Mouse (Mus musculus) urinary bladder, adult 2 months (tissue): ENCODE results near the gene Efhd2. TPM values are rescaled to one million over a fixed set of nuclear protein-coding genes. Genes with fewer than 3 reads are reported as not detected.

Experiments used
- DNase-seq: peaks from one replicate; pipeline ENCODE4 v3.0.0; 2022; ENCODE audit warnings: low spot score
- polyA plus RNA-seq: library from polyadenylated mRNA; depleted of rRNA; stranded (reverse); fragments of >200 nt; gene quantifications from 2 replicates; pipeline ENCODE4 v1.2.3, GENCODE M21; 2012

Efhd2 gene
- polyA plus RNA-seq, 1 experiment = 79.2 TPM

GRCm38 (mm10) chr4:141859351-141859750 lies 15.4 kb downstream of the Efhd2 start:
- no peak for DNase-seq

- no peak for DNase-seq
These were observed 16.2 kb downstream of the Efhd2 start for GRCm38 (mm10) chr4:141858501-141858900.

GRCm38 (mm10) chr4:141857422-141857930 lies 17.2 kb downstream of the Efhd2 start:
- DNase-seq = peak; percentile 74

- DNase-seq = no peak
These were observed 21.3 kb downstream of the Efhd2 start for GRCm38 (mm10) chr4:141853437-141853836.

GRCm38 (mm10) chr4:141845999-141846398 lies 28.7 kb downstream of the Efhd2 start, which contains the start of gene Ctrc:
TSS of gene Ctrc (minus strand) at chr4:141846359.
- no peak for DNase-seq

- no peak for DNase-seq
These were observed 40.1 kb downstream of the Efhd2 start for GRCm38 (mm10) chr4:141834536-141835095.

- no peak for DNase-seq
These were observed 40.8 kb downstream of the Efhd2 start for GRCm38 (mm10) chr4:141833911-141834310.

- no peak for DNase-seq
These were observed 43.4 kb downstream of the Efhd2 start for GRCm38 (mm10) chr4:141831361-141831760.

- no peak for DNase-seq
These were observed 44.3 kb downstream of the Efhd2 start for GRCm38 (mm10) chr4:141830381-141830780.

- no peak for DNase-seq
These were observed 46.5 kb downstream of the Efhd2 start for GRCm38 (mm10) chr4:141828177-141828576.

- DNase-seq = no peak
These were observed 47.3 kb downstream of the Efhd2 start for GRCm38 (mm10) chr4:141827401-141827800.

- DNase-seq = no peak
These were observed 48.7 kb downstream of the Efhd2 start, which contains the start of gene Cela2a for GRCm38 (mm10) chr4:141826060-141826459. TSS of gene Cela2a (minus strand) at chr4:141826160.

- no peak for DNase-seq
These were observed 51.7 kb downstream of the Efhd2 start for GRCm38 (mm10) chr4:141822979-141823378.

GRCm38 (mm10) chr4:141822089-141822488 lies 52.6 kb downstream of the Efhd2 start:
- no peak for DNase-seq

GRCm38 (mm10) chr4:141821178-141821577 lies 53.5 kb downstream of the Efhd2 start:
- DNase-seq = no peak

GRCm38 (mm10) chr4:141819316-141819715 lies 55.4 kb downstream of the Efhd2 start:
- DNase-seq = no peak

- no peak for DNase-seq
These were observed 55.9 kb downstream of the Efhd2 start for GRCm38 (mm10) chr4:141818861-141819260.

GRCm38 (mm10) chr4:141817706-141818105 lies 57.0 kb downstream of the Efhd2 start:
- no peak for DNase-seq

- no peak for DNase-seq
These were observed 57.7 kb downstream of the Efhd2 start for GRCm38 (mm10) chr4:141816776-141817655.

GRCm38 (mm10) chr4:141816267-141816666 lies 58.5 kb downstream of the Efhd2 start:
- no peak for DNase-seq

GRCm38 (mm10) chr4:141811375-141811774 lies 63.3 kb downstream of the Efhd2 start:
- DNase-seq = no peak

GRCm38 (mm10) chr4:141810975-141811374 lies 63.7 kb downstream of the Efhd2 start:
- DNase-seq = no peak
